Mouse (Mus musculus): ENCODE measurements around the gene Klc2. TPM values are rescaled to one million over a fixed set of nuclear protein-coding genes. Genes with fewer than 3 reads are reported as not detected.

The Klc2 gene
- total and polyA plus RNA-seq, 3 experiments = 5.9 to 12.0 (median 9.5) TPM

GRCm38 (mm10) chr19:5065104-5065503, 53.3 kb downstream of the Klc2 start:
- in situ Hi-C loops (cut with MboI; ENCODE audit: low pct_ligation_motif_present, low pct_unique_long_range_greater_than_20kb, low sequenced_read_pairs) = no loop called here
- H3K36me3 ChIP-seq (replicated peaks in 1 of 2; ENCODE audit: control insufficient read depth in 1 of 2, insufficient read depth in 1 of 2, low read length in 1 of 2) = no peaks in the 10 kb centered on the region
- no peak overlapping the region for H3K27ac ChIP-seq (ENCODE audit: insufficient read depth, low read depth)
- no peak for TF ChIP-seq RAD21 (IDR thresholded peaks at IDR 0.05; ENCODE audit: low read depth, low read length)
- no peak for TF ChIP-seq ZKSCAN1 (IDR thresholded peaks at IDR 0.05; ENCODE audit: borderline replicate concordance, low read depth, low read length)
- TF ChIP-seq POLR2AphosphoS2 (IDR thresholded peaks at IDR 0.05; ENCODE audit: low read depth, low read length) = no peak
- TF ChIP-seq MAFK (IDR thresholded peaks at IDR 0.05; ENCODE audit: insufficient replicate concordance, low read length) = no peak
- no peak for TF ChIP-seq RCOR1 (conservative IDR thresholded peaks at IDR 0.05; ENCODE audit: low read depth, low read length)
- no peak for TF ChIP-seq HCFC1 (IDR thresholded peaks at IDR 0.05; ENCODE audit: low read depth, low read length)
- no peak for TF ChIP-seq ZNF384 (IDR thresholded peaks at IDR 0.05; ENCODE audit: low read depth, low read length)
- no peak for TF ChIP-seq TCF12 (IDR thresholded peaks at IDR 0.05; ENCODE audit: low read depth, low read length)
- TF ChIP-seq MYC (IDR thresholded peaks at IDR 0.05; ENCODE audit: low read depth, low read length) = no peak
- TF ChIP-seq SMC3 (IDR thresholded peaks at IDR 0.05; ENCODE audit: low read depth, low read length) = no peak
- no peak for TF ChIP-seq GABPA (IDR thresholded peaks at IDR 0.05; ENCODE audit: insufficient replicate concordance, low read depth, low read length)
- H3K79me2 ChIP-seq (replicated peaks; ENCODE audit: control insufficient read depth, extremely low read depth, insufficient read depth, poor library complexity, severe bottlenecking) = no peaks in the 10 kb centered on the region
- dilution Hi-C loops (cut with MboI; ENCODE audit: extremely low pct_ligation_motif_present, extremely low pct_unique_long_range_greater_than_20kb, low sequenced_read_pairs) = no loop called here
- DNase-seq (ENCODE audit: extremely low read depth) = no peak
- H3K4me2 ChIP-seq (ENCODE audit: insufficient read depth, low read depth, poor library complexity, severe bottlenecking) = no peak overlapping the region
- H3K9ac ChIP-seq (ENCODE audit: insufficient read depth, low read depth) = no peak overlapping the region
- H3K4me3 ChIP-seq (replicated peaks in 1 of 3; ENCODE audit: low read depth in 2 of 3, low read length in 2 of 3, poor library complexity in 1 of 3) = no peak overlapping the region
- H3K27me3 ChIP-seq (replicated peaks) = peaks cover 78% of the 10 kb centered on the region
- no peaks in the 10 kb centered on the region for H3K9me3 ChIP-seq (replicated peaks; ENCODE audit: low read length)
- no peaks in the 10 kb centered on the region; a peak in 1 of 4 replicates for H3K4me1 ChIP-seq (ENCODE audit: control insufficient read depth in 1 of 2, insufficient read depth in 2 of 2)

- no peaks in the 10 kb centered on the region for H3K79me2 ChIP-seq (replicated peaks; ENCODE audit: control insufficient read depth, extremely low read depth, insufficient read depth, poor library complexity, severe bottlenecking)
- H3K4me2 ChIP-seq (ENCODE audit: insufficient read depth, low read depth, poor library complexity, severe bottlenecking) = no peak overlapping the region
- H3K9me3 ChIP-seq (replicated peaks; ENCODE audit: low read length) = no peaks in the 10 kb centered on the region
- no peak for DNase-seq (ENCODE audit: extremely low read depth)
- H3K27me3 ChIP-seq (replicated peaks) = peaks cover 53% of the 10 kb centered on the region
- H3K36me3 ChIP-seq (replicated peaks in 1 of 2; ENCODE audit: control insufficient read depth in 1 of 2, insufficient read depth in 1 of 2, low read length in 1 of 2) = peaks cover 0 to 3% of the 10 kb centered on the region in 2 experiments
- in situ Hi-C loops (cut with MboI; ENCODE audit: low pct_ligation_motif_present, low pct_unique_long_range_greater_than_20kb, low sequenced_read_pairs) (no loop called here), dilution Hi-C loops (cut with MboI; ENCODE audit: extremely low pct_ligation_motif_present, extremely low pct_unique_long_range_greater_than_20kb, low sequenced_read_pairs) (no loop called here)
- H3K9ac ChIP-seq (ENCODE audit: insufficient read depth, low read depth) = no peak overlapping the region
- no peak overlapping the region for H3K4me3 ChIP-seq (replicated peaks in 1 of 3; ENCODE audit: low read depth in 2 of 3, low read length in 2 of 3, poor library complexity in 1 of 3)
- no peak overlapping the region for H3K27ac ChIP-seq (ENCODE audit: insufficient read depth, low read depth)
- H3K4me1 ChIP-seq (ENCODE audit: control insufficient read depth in 1 of 2, insufficient read depth in 2 of 2) = peaks cover 5 to 11% of the 10 kb centered on the region in 2 experiments; a peak in 3 of 4 replicates
- TF ChIP-seq JUND (conservative IDR thresholded peaks at IDR 0.05; ENCODE audit: low read depth, low read length) (no peak), E2F4 (IDR thresholded peaks at IDR 0.05; ENCODE audit: insufficient replicate concordance, low read depth, low read length) (no peak), BHLHE40 (IDR thresholded peaks at IDR 0.05; ENCODE audit: low read depth, low read length) (no peak), IRF4 (IDR thresholded peaks at IDR 0.05; ENCODE audit: low read depth, low read length) (no peak), ZC3H11A (IDR thresholded peaks at IDR 0.05; ENCODE audit: low read depth, low read length) (no peak), MYC (IDR thresholded peaks at IDR 0.05; ENCODE audit: low read depth, low read length) (no peak)
Measured at GRCm38 (mm10) chr19:5062446-5062845, 55.9 kb downstream of the Klc2 start.
